Comparison of ENCODE assay signal across 9 mouse cellular contexts in the genomic region with DNA sequence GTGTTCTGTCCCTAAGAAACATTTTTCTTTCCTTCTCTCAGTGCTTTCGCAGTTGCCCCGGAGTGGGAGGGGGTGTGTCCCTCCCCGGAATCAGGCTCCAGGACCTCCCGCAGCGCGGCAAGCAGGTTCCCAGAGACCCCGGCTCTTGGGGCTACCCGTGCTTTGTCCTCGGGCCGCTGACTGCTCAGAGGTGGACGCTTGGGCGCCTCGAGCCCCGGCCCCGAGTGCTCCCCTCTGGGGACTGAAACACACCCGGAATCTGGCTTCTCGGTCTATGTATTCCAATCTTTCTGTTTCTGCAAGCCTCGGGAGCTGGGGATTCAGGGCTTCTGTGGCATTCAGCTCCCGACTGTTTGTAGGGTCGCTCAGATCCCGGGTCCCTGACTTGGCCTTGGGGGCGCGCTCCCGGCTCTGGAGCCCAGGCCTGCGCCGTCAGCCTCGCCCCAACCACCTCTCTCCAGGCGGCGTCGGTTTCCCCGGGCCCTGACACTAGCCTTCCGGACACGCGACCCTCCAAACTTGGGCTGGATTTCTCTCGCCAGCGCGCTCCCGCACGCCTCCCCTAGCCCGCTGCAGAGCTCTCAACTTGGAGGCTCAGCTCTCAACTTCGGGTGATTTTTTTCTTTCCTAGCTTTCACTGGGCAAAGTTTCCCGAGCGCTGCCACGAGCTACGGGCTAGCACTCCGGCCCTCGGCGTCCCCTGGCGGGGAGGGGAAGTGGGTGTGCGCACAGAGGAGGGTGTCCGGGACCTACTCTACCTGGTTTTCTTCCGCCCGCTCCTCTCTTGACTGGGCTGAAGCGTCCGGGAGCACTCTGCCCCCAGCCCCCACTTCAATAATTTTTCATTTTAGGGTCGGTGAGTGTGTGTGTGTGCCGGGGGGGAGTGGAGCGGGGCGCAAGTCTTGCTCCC. TPM values are rescaled to one million over a fixed set of nuclear protein-coding genes. Genes with fewer than 3 reads are reported as not detected.
DNase-seq lines count a peak whose midpoint lies in the region; ATAC-seq and TF ChIP-seq lines count a peak whose summit lies in the region.
"Had no signal": no experiment of that assay in that cellular context is flagged by ENCODE, and none has a peak within 500 bp of the region (broad histone marks: within the 10 kb centered on the region; RNA-seq: fewer than 3 reads in every experiment).

No protein-coding gene starts in this region.

- no peaks in the 10 kb centered on the region for H3K9me3 ChIP-seq in heart, embryonic 12.5 days (replicated peaks)

- no peaks in the 10 kb centered on the region for H3K36me3 ChIP-seq in heart, embryonic 12.5 days
- no peaks in the 10 kb centered on the region for H3K36me3 ChIP-seq in macrophage (ENCODE audit: inconsistent target)

- WGBS in heart, embryonic 12.5 days, result under 1% methylated on average over 59 of the region's 59 CpGs
- 1% methylated on average over 58 of the region's 59 CpGs for WGBS in macrophage (ENCODE audit: missing documents)

- peak overlapping the region; percentile 95 for H3K27ac ChIP-seq in layer of hippocampus, adult 2 months
- peak overlapping the region; percentile 92 for H3K27ac ChIP-seq in heart, embryonic 12.5 days (ENCODE audit: poor library complexity, severe bottlenecking)
- H3K27ac ChIP-seq in macrophage, result no peak overlapping the region

- DNase-seq in layer of hippocampus, adult 2 months (ENCODE audit: low spot score in 2 of 2), result no peak
- no peak for DNase-seq in layer of hippocampus, adult 9-10 months (ENCODE audit: low spot score)
- DNase-seq in embryo, embryonic 10 days (ENCODE audit: low spot score), result peak; percentile 57
- peak; percentile 65 for DNase-seq in kidney, postnatal 10 days
- peak; percentile 75 for DNase-seq in retina, embryonic 14.5 days (ENCODE audit: low spot score)
- DNase-seq in layer of hippocampus, adult 11-12 months (ENCODE audit: low spot score), result no peak

- peak overlapping the region; percentile 79 for H3K4me3 ChIP-seq in layer of hippocampus, adult 2 months
- peak overlapping the region; percentile 66 for H3K4me3 ChIP-seq in heart, embryonic 12.5 days
- H3K4me3 ChIP-seq in macrophage (ENCODE audit: inconsistent target), result peak overlapping the region; percentile 58

- H3K4me1 ChIP-seq in heart, embryonic 12.5 days (replicated peaks), result peaks cover 10% of the 10 kb centered on the region; the same call in 1 of the 2 replicates

- TF ChIP-seq CTCF in layer of hippocampus, adult 2 months (conservative IDR thresholded peaks at IDR 0.05), result peak; percentile 50

- ATAC-seq in heart, embryonic 12.5 days (ENCODE audit: insufficient number of reproducible peaks, low FRiP score), result peak; percentile 64

- H3K27me3 ChIP-seq in heart, embryonic 12.5 days (replicated peaks), result peaks cover 4% of the 10 kb centered on the region

- H3K9ac ChIP-seq in heart, embryonic 12.5 days, result peak overlapping the region; percentile 77

- H3K79me2 ChIP-seq in macrophage (ENCODE audit: inconsistent target), result no peaks in the 10 kb centered on the region

- peak overlapping the region; percentile 95 for H3K4me2 ChIP-seq in heart, embryonic 12.5 days

RNA-seq across cellular contexts. Expression of gene Bcl11a, which starts 0.8 kb away (rescaled TPM):
- total RNA-seq in layer of hippocampus, adult 2 months (2021), result 100 to 1,000 TPM; 117 to 121 TPM
- 18.1 and 19.3 TPM in 2 replicates for polyA plus RNA-seq in heart, embryonic 12.5 days (2016; fragmentation: Nextera tagmentation; extraction: Ambion mirVana)
- 1 to 10 TPM in 2 of 26 experiments, under 1 TPM in 23, not detected in 1; 0.19 to 2.5 (median 0.43) TPM for total RNA-seq in macrophage (2018; cell fraction: chromatin; rRNA removed)
- 1 to 10 TPM in 1 of 26 experiments, under 1 TPM in 25; 0.03 to 1.0 (median 0.21) TPM for total RNA-seq in macrophage (2018; cell fraction: cytosol; rRNA removed)
- 1 to 10 TPM in 12 of 26 experiments, under 1 TPM in 14; 0.31 to 6.8 (median 0.94) TPM for total RNA-seq in macrophage (2018; cell fraction: nucleus; rRNA removed)
- 0.05 to 0.32 TPM (median 0.10 TPM) in 3 replicates for polyA plus RNA-seq in macrophage (2018)

RNA-seq across cellular contexts. Expression of gene A830031A19Rik, which starts 2.2 kb away (rescaled TPM):
- 1 to 10 TPM; 1.3 to 1.7 TPM for total RNA-seq in layer of hippocampus, adult 2 months (2021)
- not detected in 2 replicates for polyA plus RNA-seq in heart, embryonic 12.5 days (2016; fragmentation: Nextera tagmentation; extraction: Ambion mirVana)
- not detected for total RNA-seq in macrophage (2018; cell fraction: chromatin; rRNA removed)
- total RNA-seq in macrophage (2018; cell fraction: cytosol; rRNA removed), result not detected
- total RNA-seq in macrophage (2018; cell fraction: nucleus; rRNA removed), result not detected
- polyA plus RNA-seq in macrophage (2018), result not detected in 3 replicates
- total RNA-seq: adrenal gland, postnatal 4 days had no signal

Comparison
In these comparisons a context has a peak if more than half of its experiments do, and no peak if none do; other contexts are left out.
1. DNase-seq: peak in embryo, embryonic 10 days (single experiment), kidney, postnatal 10 days (single experiment) and retina, embryonic 14.5 days (single experiment); none in layer of hippocampus, adult 2 months (0 of 2), layer of hippocampus, adult 9-10 months (single experiment) and layer of hippocampus, adult 11-12 months (single experiment).
2. RNA of gene Bcl11a, which starts 0.8 kb away (polyA plus RNA-seq): 18.1 to 19.3 TPM in heart, embryonic 12.5 days; 0.05 to 0.32 TPM in macrophage; every median in the first group is over 10 times any median in the second.
3. Peak in every context shown above with its lines, with median percentiles within 50 percentile points of each other: H3K4me3 ChIP-seq.